Comparison of ENCODE assay signal across 1 mouse cellular context in the genomic region with DNA sequence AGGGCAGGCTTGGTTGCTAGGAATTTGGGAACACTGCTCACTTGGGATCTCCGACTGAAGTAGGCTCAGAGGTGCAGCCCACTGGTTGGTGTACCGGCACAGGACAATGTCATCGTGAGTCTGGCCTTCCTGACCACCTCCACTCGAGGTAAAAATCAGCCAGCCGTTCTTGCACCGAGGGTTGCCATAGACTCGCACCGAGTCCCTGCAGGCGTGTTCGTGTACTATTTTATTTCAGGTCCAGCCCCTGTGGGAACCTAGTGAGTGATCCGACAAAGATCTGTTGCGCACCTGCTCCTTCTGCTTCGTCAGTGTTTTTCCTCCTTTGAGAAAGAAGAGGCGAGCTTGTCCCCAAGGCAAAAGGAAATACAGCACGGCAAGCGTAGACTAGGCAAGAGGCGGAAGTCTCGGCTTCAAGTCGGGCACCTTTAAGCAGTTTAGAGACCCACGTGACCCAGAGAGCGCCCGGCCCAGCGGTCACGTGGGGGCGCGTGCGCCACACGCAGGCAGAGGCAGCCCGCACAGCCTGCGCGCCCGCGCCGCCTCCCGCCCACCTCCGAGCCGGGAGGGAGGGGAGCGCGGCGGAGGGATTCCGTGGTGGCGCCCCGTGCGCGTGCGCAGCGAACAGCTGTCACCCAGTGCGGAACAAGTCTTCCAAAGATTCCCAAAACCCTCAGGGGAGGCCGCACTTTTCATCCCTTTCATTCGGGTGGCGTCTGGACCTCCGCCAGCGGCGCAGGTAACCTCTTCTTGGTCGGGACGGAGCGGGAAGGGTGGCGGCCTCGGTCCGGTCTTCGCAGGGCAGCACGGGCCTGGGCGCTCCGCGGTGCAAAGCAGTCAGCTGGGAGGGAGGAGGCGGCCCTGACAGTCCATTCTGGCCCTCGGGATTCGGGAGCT.
A peak's percentile ranks its signal among the peaks of the same experiment; 100 is the strongest.
TF ChIP-seq lines count a peak whose summit lies in the region.

No protein-coding gene starts in this region.

TF ChIP-seq in CH12.LX, 34 proteins besides CTCF, POLR2A, EP300 and RAD21 (continued from another document):
- TF ChIP-seq ELF1 (IDR thresholded peaks at IDR 0.05; ENCODE audit: low read depth, low read length) (peak; percentile 90), RCOR1 (conservative IDR thresholded peaks at IDR 0.05; ENCODE audit: low read depth, low read length) (no peak), BHLHE40 (IDR thresholded peaks at IDR 0.05; ENCODE audit: low read depth, low read length) (peak; percentile 99), CHD1 (IDR thresholded peaks at IDR 0.05; ENCODE audit: low read depth, low read length) (0 out of 2 replicates have a peak, but pooled peaks have one; percentile 43), ZKSCAN1 (IDR thresholded peaks at IDR 0.05; ENCODE audit: borderline replicate concordance, low read depth, low read length) (no peak), SIN3A (IDR thresholded peaks at IDR 0.05; ENCODE audit: low read length) (peak; percentile 90), SMC3 (IDR thresholded peaks at IDR 0.05; ENCODE audit: low read depth, low read length) (no peak), TBP (conservative IDR thresholded peaks at IDR 0.05; ENCODE audit: low read depth, low read length) (peak; percentile 97), MYC (IDR thresholded peaks at IDR 0.05; ENCODE audit: low read depth, low read length) (0 out of 2 replicates have a peak, but pooled peaks have one; percentile 47), JUND (conservative IDR thresholded peaks at IDR 0.05; ENCODE audit: low read depth, low read length) (no peak), PAX5 (IDR thresholded peaks at IDR 0.05; ENCODE audit: low read length) (no peak), TCF12 (IDR thresholded peaks at IDR 0.05; ENCODE audit: low read depth, low read length) (peak; percentile 86), CHD2 (IDR thresholded peaks at IDR 0.05; ENCODE audit: low read length) (no peak), MAZ (IDR thresholded peaks at IDR 0.05; ENCODE audit: low read depth, low read length) (peak; percentile 96), POLR2AphosphoS2 (IDR thresholded peaks at IDR 0.05; ENCODE audit: low read depth, low read length) (peak; percentile 95), USF2 (conservative IDR thresholded peaks at IDR 0.05; ENCODE audit: low read depth, low read length) (peak; percentile 98), GABPA (IDR thresholded peaks at IDR 0.05; ENCODE audit: insufficient replicate concordance, low read depth, low read length) (no peak), MEF2A (IDR thresholded peaks at IDR 0.05; ENCODE audit: borderline replicate concordance, low read depth, low read length) (0 out of 2 replicates have a peak, but pooled peaks have one; percentile 31), MAFK (IDR thresholded peaks at IDR 0.05; ENCODE audit: insufficient replicate concordance, low read length) (no peak)
